Mouse (Mus musculus) liver, adult 2 months (tissue): ENCODE measurements around the gene Eif3g.

ENCODE experiments used
- CTCF ChIP-seq: fragments of 200-500 bp; IDR thresholded peaks from 2 replicates; pipeline ENCODE4 v1.5.1; 2011; ENCODE audit warnings: low read depth, low read length, control low read depth
- POLR2A ChIP-seq: fragments of 200-500 bp; IDR thresholded peaks from 2 replicates; pipeline ENCODE4 v1.6.1; 2011; ENCODE audit warnings: low read length, control low read depth; ENCODE audit not compliant: insufficient read depth; ENCODE audit errors: extremely low read depth

DNA sequence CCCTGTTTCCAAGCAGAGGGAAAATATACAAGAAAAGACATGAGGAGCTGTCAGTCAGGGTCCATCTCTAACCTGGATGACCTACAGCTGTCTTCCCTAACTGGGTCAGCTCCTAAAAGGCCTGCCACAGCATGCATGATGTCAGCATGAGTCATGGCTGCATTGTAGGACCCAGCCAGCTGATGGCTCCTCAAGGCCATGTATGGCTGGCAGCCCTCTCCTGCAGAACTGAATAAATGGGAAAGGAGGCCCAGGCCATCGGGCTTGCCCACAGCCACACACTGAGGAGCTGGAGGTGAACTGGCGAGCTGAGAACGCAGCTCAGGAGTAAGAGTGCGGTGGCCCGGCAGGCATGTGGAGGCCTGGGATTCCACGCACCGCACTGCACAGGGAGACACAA is 45.0 kb upstream of the Eif3g start:
- TF ChIP-seq CTCF (no peak), POLR2A (no peak)
